Mouse (Mus musculus): Measurements from ENCODE around the gene Kirrel3. TPM values are rescaled to one million over a fixed set of nuclear protein-coding genes. Genes with fewer than 3 reads are reported as not detected.

Kirrel3 gene
- total and polyA plus RNA-seq, 3 experiments, result 0.98 TPM; not detected in 2

DNA sequence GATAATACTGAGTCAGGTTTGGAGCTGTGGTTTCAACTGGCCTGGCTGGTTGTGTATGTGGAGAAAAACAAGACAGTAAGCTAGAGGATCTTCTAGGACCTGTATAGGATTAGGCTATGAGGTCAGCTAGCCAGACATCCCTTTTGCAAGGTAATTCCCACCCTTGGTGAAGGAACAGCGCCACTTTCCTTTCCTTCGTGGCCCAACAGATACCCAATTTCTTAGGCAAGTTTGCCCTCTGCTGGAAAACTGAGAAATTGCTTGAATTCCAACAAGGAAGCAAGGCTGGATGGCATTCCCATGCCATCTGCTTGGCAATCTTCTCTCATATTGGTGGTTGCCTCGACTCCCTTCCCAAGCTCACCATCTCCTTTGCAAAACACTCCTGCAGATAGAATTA is 533.7 kb downstream of the Kirrel3 start:
- TF ChIP-seq POLR2AphosphoS5 (IDR thresholded peaks at IDR 0.05; ENCODE audit: insufficient replicate concordance, low read depth, low read length), result no peak
- Histone ChIP-seq H3K4me1 (ENCODE audit: insufficient read depth, low read depth, low read length) (peaks cover 5% of the 10 kb centered on the region), H3K36me3 (replicated peaks) (no peaks in the 10 kb centered on the region), H3K4me3 (ENCODE audit: low read depth, low read length) (no peak overlapping the region), H3K27me3 (ENCODE audit: insufficient read depth, low read length) (peaks cover 22% of the 10 kb centered on the region), H3K9me3 (replicated peaks) (no peaks in the 10 kb centered on the region)
- DNase-seq (ENCODE audit: low spot score) (no peak), ATAC-seq (ENCODE audit: extremely low read depth, insufficient number of reproducible peaks, low FRiP score, poor library complexity, severe bottlenecking) (no peak)

DNA sequence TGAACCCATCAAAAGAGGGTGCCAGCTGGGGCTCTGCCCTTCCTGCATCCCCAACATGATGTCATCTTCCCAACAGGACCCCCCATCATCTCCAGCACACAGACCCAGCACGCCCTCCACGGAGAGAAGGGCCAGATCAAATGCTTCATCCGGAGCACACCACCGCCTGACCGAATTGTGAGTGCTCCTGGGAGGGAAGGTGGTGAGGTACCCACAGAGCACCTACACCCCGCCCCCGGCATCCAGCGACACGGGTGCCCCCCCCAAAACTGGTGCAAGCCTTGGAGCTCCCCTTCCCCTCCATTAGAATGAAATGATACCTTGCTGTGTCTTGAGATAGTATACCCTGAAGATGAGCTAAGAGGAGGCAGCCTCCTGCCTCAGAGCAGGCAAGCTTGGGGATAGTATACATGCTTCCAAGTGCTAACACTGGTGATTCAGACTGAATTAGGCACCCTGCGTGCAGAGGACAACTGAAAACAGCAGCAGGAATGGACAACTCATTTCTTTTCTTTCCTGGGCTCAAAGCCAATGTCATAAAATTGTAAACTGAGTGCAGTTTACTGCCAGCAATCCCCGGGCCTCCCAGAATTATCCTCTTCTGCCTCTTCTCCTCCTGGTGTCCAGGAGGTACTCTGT is 534.4 kb downstream of the Kirrel3 start:
- Histone ChIP-seq H3K9me3 (replicated peaks) (no peaks in the 10 kb centered on the region), H3K36me3 (replicated peaks) (no peaks in the 10 kb centered on the region), H3K27me3 (ENCODE audit: insufficient read depth, low read length) (peaks cover 22% of the 10 kb centered on the region), H3K4me1 (ENCODE audit: insufficient read depth, low read depth, low read length) (peaks cover 5% of the 10 kb centered on the region), H3K4me3 (ENCODE audit: low read depth, low read length) (no peak overlapping the region)
- ATAC-seq (ENCODE audit: extremely low read depth, insufficient number of reproducible peaks, low FRiP score, poor library complexity, severe bottlenecking), result no peak
- TF ChIP-seq CTCF (IDR thresholded peaks at IDR 0.05; ENCODE audit: low read depth, low read length) (no peak), GATA1 (IDR thresholded peaks at IDR 0.05; ENCODE audit: borderline replicate concordance, low read length) (no peak), GATA2 (IDR thresholded peaks at IDR 0.05; ENCODE audit: borderline replicate concordance, low read depth, low read length) (no peak), TAL1 (conservative IDR thresholded peaks at IDR 0.05; ENCODE audit: low read depth, low read length) (no peak), POLR2AphosphoS5 (IDR thresholded peaks at IDR 0.05; ENCODE audit: insufficient replicate concordance, low read depth, low read length) (no peak)
- no peak for DNase-seq (ENCODE audit: low spot score)

DNA sequence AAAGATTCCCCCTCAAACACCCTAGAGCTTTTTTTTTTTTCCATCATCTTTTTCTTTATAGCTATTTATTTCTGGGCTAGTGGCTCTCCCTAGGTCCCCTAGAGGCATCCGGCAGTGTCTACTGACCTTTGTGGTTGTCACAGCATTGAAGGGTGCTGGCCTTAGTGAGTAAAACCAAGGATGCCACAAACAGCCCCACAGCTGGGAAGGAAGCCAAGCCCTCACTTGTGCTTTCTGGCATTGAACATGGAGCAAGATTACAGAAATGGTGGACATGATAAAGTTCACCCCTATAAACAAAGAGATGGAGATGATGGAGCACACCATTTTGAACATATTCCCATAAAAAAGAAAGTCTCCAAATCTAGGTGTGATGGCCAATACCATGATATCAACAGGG is 536.0 kb downstream of the Kirrel3 start:
- TF ChIP-seq POLR2AphosphoS5 (IDR thresholded peaks at IDR 0.05; ENCODE audit: insufficient replicate concordance, low read depth, low read length) (no peak), CTCF (IDR thresholded peaks at IDR 0.05; ENCODE audit: low read depth, low read length) (no peak), GATA2 (IDR thresholded peaks at IDR 0.05; ENCODE audit: borderline replicate concordance, low read depth, low read length) (no peak), TAL1 (conservative IDR thresholded peaks at IDR 0.05; ENCODE audit: low read depth, low read length) (no peak), GATA1 (IDR thresholded peaks at IDR 0.05; ENCODE audit: borderline replicate concordance, low read length) (no peak)
- no peaks in the 10 kb centered on the region for H3K36me3 ChIP-seq (replicated peaks)
- no peak overlapping the region for H3K4me3 ChIP-seq (ENCODE audit: low read depth, low read length)
- ATAC-seq (ENCODE audit: extremely low read depth, insufficient number of reproducible peaks, low FRiP score, poor library complexity, severe bottlenecking), result no peak
- H3K4me1 ChIP-seq (ENCODE audit: insufficient read depth, low read depth, low read length), result peaks cover 2% of the 10 kb centered on the region
- peaks cover 34% of the 10 kb centered on the region for H3K27me3 ChIP-seq (ENCODE audit: insufficient read depth, low read length)
- DNase-seq (ENCODE audit: low spot score), result no peak
- no peaks in the 10 kb centered on the region for H3K9me3 ChIP-seq (replicated peaks)

DNA sequence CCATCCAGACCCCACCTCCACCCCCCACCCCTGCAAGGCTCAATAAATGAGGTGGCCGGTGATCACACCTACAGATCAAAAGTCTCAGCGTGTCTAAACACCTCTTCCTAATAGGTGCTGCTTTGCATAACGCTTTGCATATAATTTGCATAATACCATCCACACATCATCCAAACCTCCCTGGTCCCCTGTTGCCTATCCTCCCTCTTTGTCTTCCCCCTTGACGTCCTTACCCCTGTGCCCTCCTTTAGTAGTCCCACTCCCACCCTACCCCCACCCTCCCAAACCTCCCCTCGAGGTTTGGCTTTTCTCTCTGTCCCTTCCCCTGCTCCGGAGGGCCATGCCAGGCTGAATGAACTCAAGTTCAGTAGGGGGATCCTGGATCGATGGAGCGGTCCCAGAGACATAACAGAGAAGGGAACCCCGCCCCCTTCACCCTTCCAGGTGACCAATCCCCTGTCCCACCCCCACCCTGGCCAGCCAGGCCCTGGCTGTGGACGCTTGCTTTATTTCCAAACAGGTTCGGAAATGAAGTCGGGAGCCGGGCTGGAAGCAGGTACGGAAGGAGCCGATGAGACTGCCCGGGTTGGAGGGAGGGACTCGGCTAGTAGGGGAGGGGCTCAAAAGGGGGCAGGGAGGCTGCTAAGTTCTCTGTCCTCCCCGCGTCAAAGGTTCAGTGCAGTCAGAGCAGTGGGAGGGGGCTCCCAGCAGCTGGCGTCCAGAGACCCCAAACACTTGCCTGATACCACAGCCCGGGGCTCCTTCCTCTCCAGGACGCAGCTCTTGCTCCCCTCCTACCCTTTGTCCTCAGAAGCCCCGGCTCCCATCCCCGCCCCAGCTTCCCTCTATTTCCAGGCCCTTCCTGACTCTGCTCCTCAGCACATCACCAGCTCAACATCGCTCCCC is 539.1 kb downstream of the Kirrel3 start:
- no peak for TF ChIP-seq CTCF (IDR thresholded peaks at IDR 0.05; ENCODE audit: low read depth, low read length)
- no peak for TF ChIP-seq GATA2 (IDR thresholded peaks at IDR 0.05; ENCODE audit: borderline replicate concordance, low read depth, low read length)
- Histone ChIP-seq H3K36me3 (replicated peaks) (no peaks in the 10 kb centered on the region), H3K9me3 (replicated peaks) (no peaks in the 10 kb centered on the region), H3K4me1 (ENCODE audit: insufficient read depth, low read depth, low read length) (no peaks in the 10 kb centered on the region), H3K27me3 (ENCODE audit: insufficient read depth, low read length) (peaks cover 49% of the 10 kb centered on the region), H3K4me3 (ENCODE audit: low read depth, low read length) (no peak overlapping the region)
- no peak for ATAC-seq (ENCODE audit: extremely low read depth, insufficient number of reproducible peaks, low FRiP score, poor library complexity, severe bottlenecking)
- DNase-seq (ENCODE audit: low spot score), result no peak

DNA sequence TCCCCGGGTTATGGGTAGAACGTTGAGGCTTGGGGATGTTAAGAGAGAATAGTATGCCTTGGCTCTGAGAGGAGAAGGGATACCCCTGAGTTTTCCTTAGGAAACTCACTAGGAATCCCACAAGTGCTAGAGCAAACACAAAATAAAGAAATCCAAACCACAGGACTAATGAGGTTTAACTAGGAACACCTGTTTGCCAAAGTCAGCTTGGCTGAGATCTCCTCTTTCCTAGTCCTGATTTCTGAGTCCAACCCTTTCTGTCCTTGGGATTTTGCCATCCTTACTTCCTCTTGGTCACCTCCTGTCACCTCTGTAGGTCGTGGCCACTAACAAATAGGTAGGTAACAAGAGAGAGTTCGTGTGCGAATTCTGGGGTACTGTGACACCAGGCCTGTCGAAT is 540.6 kb downstream of the Kirrel3 start:
- H3K4me3 ChIP-seq (ENCODE audit: low read depth, low read length), result no peak overlapping the region
- H3K4me1 ChIP-seq (ENCODE audit: insufficient read depth, low read depth, low read length), result no peaks in the 10 kb centered on the region
- no peak for ATAC-seq (ENCODE audit: extremely low read depth, insufficient number of reproducible peaks, low FRiP score, poor library complexity, severe bottlenecking)
- no peaks in the 10 kb centered on the region for H3K9me3 ChIP-seq (replicated peaks)
- H3K27me3 ChIP-seq (ENCODE audit: insufficient read depth, low read length), result peaks cover 52% of the 10 kb centered on the region
- H3K36me3 ChIP-seq (replicated peaks), result no peaks in the 10 kb centered on the region
- no peak for DNase-seq (ENCODE audit: low spot score)
- TF ChIP-seq POLR2AphosphoS5 (IDR thresholded peaks at IDR 0.05; ENCODE audit: insufficient replicate concordance, low read depth, low read length) (no peak), GATA2 (IDR thresholded peaks at IDR 0.05; ENCODE audit: borderline replicate concordance, low read depth, low read length) (no peak), CTCF (IDR thresholded peaks at IDR 0.05; ENCODE audit: low read depth, low read length) (no peak), GATA1 (IDR thresholded peaks at IDR 0.05; ENCODE audit: borderline replicate concordance, low read length) (no peak), TAL1 (conservative IDR thresholded peaks at IDR 0.05; ENCODE audit: low read depth, low read length) (no peak)

- ATAC-seq (ENCODE audit: extremely low read depth, insufficient number of reproducible peaks, low FRiP score, poor library complexity, severe bottlenecking) (no peak), DNase-seq (ENCODE audit: low spot score) (no peak)
- H3K27me3 ChIP-seq (ENCODE audit: insufficient read depth, low read length), result peaks cover 52% of the 10 kb centered on the region
- no peak for TF ChIP-seq GATA2 (IDR thresholded peaks at IDR 0.05; ENCODE audit: borderline replicate concordance, low read depth, low read length)
- TF ChIP-seq GATA1 (IDR thresholded peaks at IDR 0.05; ENCODE audit: borderline replicate concordance, low read length), result no peak
- no peak for TF ChIP-seq CTCF (IDR thresholded peaks at IDR 0.05; ENCODE audit: low read depth, low read length)
- no peak for TF ChIP-seq POLR2AphosphoS5 (IDR thresholded peaks at IDR 0.05; ENCODE audit: insufficient replicate concordance, low read depth, low read length)
- TF ChIP-seq TAL1 (conservative IDR thresholded peaks at IDR 0.05; ENCODE audit: low read depth, low read length), result no peak
- H3K9me3 ChIP-seq (replicated peaks), result no peaks in the 10 kb centered on the region
- no peak overlapping the region for H3K4me3 ChIP-seq (ENCODE audit: low read depth, low read length)
- H3K4me1 ChIP-seq (ENCODE audit: insufficient read depth, low read depth, low read length), result no peaks in the 10 kb centered on the region
- no peaks in the 10 kb centered on the region for H3K36me3 ChIP-seq (replicated peaks)
These were observed 541.2 kb downstream of the Kirrel3 start for GRCm38 (mm10) chr9:35026897-35027311.
